Mouse (Mus musculus) gastrocnemius, postnatal 25 days (tissue): ENCODE results near the gene Gm49342. TPM values are rescaled to one million over a fixed set of nuclear protein-coding genes. Genes with fewer than 3 reads are reported as not detected.
"Not testable (repeated sequence)": the region's sequence is repeated elsewhere in the genome, so short reads cannot be mapped to it uniquely, and the experiment has no call there.

Source experiments
- DNase-seq: peaks from one replicate; pipeline ENCODE4 v3.0.0; 2022
- total RNA-seq, 2 experiments: library from RNA; stranded (reverse); gene quantifications; 1 replicate in 1 of 2; 2 replicates in 1 of 2; pipeline ENCODE4 v1.2.3; 2021

The Gm49342 gene
- total RNA-seq, 2 experiments from 2014 or later: 1.6 to 1.9 TPM

DNA sequence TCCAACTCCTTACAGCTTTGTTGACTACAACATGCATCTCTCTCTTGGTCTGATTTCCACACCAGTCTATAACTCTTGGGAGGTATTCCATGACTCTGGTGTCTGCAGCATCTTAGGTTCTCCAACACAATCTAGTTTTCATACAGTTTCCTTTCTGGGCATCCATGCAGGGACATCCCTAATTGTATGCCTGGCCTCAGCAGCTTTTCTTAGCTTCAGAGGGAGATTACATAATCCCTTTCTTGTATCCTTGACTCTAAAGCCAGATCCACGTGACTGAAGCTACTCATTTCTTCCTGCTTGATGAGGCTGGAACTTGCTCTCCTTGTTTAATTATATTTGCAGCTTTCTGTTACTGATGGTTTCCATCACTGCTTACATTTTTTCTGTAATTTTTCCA, 7.7 kb upstream of the Gm49342 start:
- DNase-seq: no peak

DNA sequence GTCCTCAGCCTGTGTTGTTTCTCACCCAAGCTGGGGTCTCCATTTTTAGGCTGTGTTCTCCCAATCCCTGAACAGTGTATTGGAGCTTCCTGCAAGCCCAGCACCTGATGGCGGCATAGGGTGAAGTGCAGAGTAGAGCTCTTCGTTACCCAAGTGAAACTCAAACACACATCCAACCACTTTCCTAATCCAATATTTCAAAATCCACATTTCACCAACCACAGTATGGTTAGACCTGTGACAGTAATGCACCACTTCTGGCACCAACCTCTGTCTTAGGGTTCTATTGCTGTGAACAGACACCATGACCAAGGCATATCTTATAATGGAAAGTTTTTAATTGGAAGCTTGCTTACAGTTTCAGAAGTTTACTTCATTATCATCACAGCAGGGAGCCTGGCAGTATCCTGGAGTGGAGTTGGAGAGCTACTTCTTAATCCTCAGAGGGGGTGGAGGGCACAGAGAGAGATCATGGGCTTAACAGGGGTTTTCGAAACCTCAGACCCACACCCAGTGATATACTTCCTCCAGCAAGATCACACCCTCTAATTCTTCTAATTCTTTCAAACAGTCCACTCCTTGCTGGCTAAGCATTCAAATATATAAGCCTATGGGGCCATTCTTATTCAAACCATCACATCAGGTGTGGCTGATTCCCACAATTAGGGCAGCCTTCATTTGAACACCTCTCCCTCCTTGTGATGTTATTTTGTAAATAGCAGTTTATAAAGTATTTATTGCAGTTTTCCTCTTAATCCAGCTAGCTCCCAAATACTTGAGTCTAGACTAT, 6.0 kb upstream of the Gm49342 start:
- DNase-seq: no peak

DNA sequence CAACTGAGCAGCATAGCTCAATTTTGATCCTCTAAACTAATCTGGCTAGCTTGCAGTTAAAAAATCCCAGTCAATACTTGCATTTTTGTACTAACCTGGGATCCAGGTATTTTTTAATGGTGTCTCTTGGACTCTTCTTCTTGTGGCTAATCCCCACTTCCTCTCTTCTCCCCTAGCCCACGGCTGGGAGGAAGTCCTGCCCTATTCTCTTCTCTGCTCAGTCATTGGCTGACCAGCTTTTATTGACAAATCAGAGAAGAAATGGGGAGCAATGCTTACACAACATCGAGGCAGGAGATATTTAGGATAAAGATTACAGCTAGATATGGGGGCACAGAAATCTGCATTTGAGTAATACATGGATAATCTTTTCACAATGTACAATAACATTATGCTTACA, 5.4 kb upstream of the Gm49342 start:
- DNase-seq: no peak

DNA sequence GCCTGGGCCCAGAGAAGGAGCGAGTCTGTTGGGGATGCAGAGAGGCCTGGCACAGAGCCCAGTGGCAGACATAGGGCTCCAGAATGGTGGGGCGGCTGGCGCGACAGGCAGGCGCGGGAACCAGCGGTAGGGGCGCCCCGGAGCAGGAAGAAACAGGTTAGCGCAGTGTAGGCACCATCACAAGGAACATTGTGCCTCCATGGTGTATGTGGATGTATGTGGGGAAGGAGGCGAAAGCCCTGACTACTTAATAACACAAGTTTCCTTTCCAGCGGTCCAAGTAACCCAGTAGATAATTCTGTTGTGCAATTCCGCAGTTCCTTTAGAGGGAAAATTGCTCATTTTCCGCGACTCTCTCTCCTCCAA, 334 bp downstream of the Gm49342 start:
- DNase-seq: not testable (repeated sequence)

DNA sequence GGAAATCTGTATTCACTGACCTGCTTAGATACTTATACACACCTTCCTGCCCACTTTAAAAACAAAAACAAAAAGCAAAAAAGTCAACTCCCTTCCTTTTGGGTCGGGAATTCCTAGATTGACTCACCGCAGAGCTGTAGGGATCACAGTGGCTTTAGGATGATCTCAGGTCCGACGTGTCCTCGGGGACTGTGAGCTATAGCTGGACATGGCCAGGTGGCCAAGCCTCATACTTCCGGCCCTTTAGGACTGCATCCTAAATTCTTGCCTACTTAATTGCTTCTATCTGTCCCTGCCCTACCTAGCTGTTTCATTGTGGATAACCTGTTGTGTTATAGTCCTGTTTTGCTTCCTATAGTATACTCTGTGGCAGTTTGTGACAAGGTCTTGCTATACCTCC, 764 bp downstream of the Gm49342 start:
- not testable (repeated sequence) for DNase-seq

DNA sequence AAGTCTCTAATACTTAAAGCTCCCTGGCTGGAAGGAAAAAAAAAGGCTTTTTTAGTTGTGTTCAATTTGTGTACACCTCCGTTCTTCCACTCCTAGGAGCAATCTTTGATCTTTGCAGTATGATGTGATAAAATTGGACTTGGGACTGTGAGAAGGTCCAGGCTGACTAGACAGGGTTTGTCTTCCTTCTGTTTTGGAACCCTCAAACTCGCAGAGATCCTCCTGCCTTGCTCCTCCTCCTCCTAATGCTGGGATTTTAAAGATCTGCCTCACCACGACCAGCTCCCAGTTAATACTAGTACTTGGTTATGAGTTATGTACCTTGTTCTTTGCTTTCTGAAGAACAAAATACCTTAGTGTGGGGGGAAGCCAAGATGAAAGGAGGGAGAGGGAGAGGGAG, 1.2 kb downstream of the Gm49342 start:
- DNase-seq: not testable (repeated sequence)

DNA sequence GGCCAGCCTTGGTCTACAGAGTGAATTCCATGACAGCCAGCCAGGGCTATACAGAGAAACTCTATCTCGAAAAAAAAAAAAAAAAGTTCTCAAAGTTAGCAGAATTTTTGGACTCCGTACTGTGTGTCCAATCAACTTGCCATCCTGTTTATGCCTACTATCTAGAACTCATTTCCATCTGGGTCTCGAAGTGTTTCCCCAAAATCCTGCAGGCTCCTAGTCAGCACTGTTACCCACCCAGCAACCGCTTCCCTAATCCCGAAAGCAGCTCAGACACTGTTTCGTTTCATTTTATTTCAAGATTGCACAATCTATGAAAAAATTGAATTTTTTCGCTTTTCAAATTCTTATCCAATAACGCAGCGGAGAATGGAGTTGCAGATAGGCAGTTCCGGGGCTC, 11.2 kb downstream of the Gm49342 start:
- DNase-seq: no peak

DNA sequence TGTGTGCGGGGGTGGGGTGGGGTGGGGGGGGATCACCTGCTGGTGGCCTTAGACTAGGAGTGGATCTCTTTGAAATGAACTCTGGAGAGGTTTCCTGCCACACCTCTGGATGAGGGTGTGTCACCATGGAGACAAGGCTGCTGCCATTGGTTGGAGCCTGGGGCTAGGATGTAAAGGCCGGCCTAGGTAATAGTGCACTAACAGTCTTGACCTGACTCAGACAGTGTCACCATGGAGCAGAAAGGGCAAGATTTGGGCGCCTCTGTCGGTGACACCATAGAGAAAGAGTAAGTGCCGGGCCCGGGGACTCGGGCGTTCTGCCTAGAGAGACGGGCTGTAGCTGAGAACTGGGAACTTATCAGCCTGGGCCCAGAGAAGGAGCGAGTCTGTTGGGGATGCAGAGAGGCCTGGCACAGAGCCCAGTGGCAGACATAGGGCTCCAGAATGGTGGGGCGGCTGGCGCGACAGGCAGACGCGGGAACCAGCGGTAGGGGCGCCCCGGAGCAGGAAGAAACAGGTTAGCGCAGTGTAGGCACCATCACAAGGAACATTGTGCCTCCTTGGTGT, 11.7 kb downstream of the Gm49342 start, which contains the start of gene Pnp2:
Gene Pnp2 (plus strand): TSS at position 51 of the 567 bp plus-strand sequence.
- DNase-seq: peak; percentile 38

DNA sequence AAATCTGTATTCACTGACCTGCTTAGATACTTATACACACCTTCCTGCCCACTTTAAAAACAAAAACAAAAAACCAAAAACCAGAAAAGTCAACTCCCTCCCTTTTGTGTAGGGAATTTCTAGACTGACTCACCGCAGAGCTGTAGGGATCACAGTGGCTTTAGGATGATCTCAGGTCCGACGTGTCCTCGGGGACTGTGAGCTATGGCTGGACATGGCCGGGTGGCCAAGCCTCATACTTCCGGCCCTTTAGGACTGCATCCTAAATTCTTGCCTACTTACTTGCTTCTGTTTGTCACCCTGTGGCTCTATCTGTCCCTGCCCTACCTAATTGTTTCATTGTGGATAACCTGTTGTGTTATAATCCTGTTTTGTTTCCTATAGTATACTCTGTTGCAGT, 12.4 kb downstream of the Gm49342 start:
- DNase-seq: not testable (repeated sequence)

DNA sequence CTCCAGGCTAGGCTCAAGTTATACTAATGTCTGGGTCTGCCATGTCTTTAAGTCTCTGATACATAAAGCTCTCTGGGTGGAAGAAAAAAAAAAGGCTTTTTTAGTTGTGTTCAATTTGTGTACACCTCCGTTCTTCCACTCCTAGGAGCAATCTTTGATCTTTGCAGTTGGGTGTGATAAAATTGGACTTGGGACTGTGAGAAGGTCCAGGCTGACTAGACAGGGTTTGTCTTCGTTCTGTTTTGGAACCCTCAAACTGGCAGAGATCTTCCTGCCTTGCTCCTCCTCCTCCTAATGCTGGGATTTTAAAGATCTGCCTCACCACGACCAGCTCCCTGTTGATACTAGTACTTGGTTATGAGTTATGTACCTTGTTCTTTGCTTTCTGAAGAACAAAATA, 12.8 kb downstream of the Gm49342 start:
- DNase-seq: not testable (repeated sequence)

DNA sequence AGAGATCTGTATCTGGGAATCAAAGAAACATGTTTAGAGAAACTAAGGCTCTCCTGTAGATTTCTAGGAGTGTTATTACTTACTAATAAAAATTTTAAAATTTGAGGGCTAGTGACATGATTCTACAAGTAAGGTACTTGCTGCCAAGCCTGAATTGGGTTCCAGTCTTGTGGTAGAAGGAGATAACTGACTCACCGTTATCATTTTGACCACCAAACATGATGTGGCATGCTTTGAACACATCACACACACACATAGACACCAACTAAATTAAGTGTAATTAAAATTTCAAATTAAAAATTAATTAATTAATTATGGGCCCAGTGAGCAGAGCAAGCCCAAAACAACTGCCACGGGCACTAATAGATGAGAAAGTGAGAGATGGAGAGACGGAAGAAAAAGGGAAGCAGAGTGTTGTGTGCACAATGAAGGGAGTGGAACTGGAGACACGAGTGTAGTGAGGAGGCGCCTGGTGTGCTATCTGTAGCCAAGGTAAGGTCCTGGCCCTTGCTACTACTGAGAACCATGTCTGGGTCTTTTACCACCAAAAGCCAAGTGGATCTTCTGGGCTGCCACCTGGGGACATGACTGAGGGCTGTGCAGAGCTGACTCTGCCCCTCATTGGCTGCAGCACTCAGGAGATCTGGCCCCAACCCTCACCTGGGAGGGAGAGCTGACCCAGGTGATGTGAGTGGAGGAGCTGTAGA, 14.1 kb downstream of the Gm49342 start:
- not testable (repeated sequence) for DNase-seq

DNA sequence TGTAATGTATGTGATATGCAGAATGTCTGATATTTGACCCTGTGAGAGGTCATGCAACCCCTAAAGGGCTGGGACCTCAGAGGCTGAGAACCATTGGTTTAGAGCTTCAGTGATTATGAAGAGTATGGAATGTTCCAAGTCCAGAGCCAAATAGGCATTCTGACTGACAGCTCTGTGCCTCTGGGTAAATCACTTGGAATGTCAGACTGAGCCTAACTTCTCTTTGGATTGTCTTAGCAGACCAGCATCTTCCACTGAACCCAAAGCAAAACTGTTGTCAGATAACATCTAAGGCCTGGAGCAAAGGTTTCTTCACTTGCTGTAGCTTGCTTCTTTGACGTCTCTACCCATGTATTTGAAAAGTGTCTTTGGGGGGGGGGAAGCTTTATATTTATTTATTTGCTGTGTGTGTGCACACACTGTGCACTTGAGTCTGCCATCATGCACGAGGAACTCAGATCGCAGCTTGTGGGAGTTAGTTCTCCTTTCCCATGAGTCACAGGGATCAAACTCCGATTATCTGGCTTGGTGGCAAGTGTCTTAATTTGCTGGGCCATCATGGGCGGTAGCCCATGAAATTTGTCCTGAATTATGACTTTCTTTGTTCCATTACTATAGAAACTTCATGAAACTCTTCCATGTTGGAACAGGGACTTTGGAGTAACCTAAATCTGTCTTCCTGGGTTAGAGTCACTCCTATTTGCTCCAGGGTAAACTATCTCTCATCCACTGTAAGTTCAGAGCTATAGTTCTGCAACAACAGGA, 24.1 kb downstream of the Gm49342 start:
- no peak for DNase-seq

DNA sequence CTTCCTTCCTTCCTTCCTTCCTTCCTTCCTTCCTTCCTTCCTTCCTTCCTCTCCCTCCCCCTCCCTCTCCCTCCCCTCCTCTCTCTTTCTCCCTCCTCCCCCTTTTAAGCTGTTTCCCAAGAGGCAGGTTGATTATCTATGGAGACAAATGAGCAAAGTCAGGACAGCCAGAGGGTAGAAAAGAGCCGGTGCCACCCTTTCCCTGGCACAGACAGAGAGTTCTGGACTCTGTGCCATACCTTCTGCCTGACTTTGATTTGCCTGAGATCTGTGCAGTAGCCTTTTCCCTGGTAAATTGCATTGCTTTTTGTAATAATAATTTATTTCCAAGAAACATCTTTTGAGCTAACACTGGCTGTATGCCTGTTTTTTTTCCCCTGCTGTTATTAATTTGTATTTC, 24.7 kb downstream of the Gm49342 start:
- no peak for DNase-seq

DNA sequence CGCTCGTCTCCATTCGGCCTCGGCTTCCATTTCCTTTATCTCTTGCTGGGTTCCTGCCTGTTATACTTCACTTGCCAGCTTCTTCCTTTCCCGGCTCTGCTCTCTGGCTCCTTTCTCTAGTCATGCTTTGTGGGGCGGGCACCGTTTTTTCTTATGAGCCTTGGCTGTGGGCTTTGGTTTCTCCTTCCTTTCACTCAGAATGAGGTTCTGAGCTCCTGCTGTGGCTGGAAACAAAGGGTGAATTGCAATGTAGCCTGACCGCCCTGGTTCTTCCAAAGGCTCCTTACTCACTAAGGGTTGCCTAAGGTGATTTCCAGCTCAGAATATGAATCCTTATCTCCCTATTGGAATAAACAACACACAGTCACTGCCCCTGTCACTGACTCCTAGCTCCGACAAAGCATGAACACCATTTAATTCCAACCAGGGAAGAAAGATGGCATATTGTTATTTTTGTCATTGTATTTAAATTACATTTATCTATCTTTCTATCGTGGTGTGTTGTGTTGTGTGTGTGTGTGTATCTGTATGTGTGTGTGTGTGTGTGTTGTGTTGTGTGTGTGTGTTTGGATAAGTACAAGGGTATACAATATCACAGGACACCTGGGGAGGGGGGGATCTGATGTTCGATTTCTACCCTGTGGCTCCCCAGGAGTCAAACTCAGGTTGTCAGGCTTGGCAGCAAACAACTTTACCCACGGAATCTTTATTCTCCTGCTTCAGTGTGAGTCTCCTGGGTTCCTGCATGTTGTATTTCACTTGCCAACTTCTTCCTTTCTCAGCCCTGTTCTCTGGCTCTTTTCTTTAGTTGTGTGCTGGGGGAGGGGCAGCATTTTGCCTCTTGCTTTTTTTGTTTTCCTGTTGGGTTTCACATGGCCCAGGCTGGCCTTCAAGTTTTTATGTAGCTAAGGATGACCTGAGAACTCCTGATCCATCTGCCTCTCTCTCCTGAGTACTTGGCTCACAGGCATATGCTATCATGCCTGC, 25.5 kb downstream of the Gm49342 start:
- DNase-seq: no peak

DNA sequence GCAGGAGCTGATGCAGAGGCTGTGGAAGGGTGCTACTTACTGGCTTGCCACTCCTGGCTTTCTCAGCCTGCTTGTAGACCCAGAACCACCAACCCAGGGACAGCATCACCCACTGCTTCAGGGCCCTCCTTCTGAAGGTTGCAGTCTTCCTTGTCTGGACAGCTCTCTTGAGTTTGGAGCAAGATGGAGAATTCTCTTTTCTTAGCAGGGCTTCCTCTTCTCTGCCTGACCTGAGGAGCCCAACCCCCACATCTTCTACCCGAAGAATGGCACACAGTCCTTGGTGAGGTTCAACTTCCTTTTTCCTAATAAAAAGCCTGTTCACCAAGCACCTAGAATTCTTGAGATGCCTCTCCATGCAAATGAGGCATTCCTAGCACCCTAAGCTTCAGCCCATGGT, 26.5 kb downstream of the Gm49342 start:
- DNase-seq: no peak

DNA sequence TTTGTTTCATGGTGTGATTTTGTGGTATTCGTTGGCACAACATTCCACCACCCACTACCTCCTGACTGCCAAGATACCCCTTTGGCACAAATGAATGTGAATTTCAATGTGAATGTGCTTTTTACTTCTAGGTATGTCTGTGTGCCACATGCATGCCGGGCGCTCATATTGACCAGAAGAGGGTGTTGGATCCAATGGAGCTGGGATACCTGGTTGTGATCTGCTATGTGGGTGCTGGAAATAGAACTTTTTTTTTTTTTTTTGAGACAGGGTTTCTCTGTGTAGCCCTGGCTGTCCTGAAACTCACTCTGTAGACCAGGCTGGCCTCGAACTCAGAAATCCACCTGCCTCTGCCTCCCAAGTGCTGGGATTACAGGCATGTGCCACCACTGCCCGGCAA, 28.7 kb downstream of the Gm49342 start:
- not testable (repeated sequence) for DNase-seq

DNA sequence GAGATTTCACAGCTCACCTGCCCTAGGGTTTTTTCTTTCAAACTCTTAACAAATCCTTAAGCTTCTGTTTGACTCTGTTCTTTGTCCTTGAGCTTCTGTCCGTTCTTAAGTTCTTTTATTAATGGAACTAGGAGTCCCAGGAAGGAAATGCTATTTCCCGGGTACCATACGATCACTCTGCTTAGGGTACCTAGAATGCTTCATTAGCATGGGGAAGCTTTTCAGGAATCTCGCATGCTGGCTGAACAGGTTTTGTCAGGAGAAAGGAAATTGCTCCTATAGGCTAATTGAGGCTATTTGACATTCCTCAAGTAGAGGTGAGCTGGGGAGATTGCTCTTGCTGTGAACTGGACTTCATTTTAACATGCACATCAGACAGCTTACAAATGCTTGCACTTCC, 29.4 kb downstream of the Gm49342 start:
- no peak for DNase-seq

DNA sequence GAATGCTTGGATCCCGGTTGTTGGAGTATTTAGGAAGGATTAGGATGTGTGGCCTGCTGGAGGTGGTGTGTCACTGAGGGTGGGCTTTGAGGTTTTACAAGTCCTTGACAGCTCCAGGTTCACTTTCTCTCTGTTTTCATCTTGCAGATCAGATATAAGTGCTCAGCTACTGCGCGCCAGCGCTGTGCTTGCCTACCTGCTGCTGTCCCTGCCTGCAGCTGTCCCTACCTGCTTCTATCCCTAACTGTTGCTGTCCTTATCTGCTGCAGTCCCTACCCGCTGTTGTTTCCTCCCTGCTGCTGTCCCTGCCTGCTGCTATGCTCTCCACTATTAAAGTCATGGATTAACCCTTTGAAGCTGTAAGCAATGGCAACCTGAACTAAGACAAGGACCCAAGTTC, 30.7 kb downstream of the Gm49342 start:
- no peak for DNase-seq

DNA sequence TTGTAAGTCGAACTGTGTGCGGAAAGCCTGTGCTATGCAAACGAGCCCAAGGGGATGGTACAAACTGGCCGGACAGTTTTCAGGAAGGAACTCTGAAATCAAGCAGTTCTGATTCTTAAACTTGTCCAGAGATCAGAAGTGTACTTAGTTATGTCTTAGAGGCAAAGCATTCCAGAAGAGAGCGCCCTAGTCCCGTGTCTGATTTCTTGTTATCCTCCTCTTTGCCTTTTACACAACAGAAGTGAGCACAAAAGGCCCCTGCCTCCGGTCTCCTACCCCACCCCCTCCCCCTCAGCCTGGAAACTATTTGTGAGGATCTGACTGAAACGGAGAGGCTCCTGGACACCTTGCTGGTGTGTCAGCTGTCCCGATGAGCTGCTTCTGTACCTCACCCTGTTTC, 32.4 kb downstream of the Gm49342 start:
- no peak for DNase-seq

DNA sequence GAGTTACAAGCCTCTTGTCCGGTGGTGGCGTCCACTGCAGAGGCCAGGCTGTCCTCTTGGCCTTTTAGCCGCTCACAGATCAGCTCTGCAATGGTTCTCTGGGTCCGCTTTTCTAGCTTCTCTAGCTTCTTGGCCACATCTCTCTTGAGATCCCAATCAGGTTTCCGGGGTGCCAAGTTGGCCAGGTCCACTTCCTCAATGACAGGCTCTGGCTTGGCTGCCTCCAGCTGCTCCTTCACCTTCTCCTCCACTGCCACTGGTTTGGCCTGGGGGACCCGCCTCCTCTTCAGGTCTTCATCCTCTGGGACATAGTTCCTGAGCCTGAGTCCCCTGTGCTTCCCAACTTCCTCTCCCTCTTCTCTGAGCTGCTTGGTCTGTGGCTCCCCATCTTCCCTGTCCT, 34.1 kb downstream of the Gm49342 start:
- DNase-seq: not testable (repeated sequence)

DNA sequence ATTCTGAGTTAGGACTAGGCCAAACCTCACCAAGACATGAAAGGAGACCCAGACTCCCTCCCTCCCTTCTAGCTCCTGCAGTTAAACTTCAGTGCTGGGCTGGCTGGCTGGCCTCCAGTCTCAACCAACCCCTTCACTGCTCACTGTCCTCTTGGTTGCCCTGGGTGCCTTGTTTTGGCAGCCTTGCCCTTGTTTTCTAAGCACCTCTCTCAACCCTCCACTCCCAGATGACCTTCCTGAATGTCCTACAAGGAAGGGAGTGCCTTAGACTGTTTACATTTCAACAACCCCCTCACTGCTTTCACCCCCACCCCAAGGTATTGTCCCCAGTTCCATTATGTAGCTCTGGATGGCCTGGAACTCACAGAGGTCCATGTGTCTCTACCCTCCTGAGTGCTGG, 35.3 kb downstream of the Gm49342 start:
- no peak for DNase-seq
